Mouse (Mus musculus) liver, adult (tissue): Measurements from ENCODE around the gene Ube2e3.

Experiments used
- GATA4 ChIP-seq: IDR thresholded peaks from 2 replicates; pipeline ENCODE4 v1.6.1; 2014; ENCODE audit warnings: mild to moderate bottlenecking, low read length; ENCODE audit not compliant: insufficient replicate concordance

Gene Ube2e3

GRCm38 (mm10) chr2:78871971-78872860 lies 4.3 kb downstream of the Ube2e3 start:
- no peak for TF ChIP-seq GATA4

- TF ChIP-seq GATA4: no peak
These were observed 6.0 kb downstream of the Ube2e3 start for GRCm38 (mm10) chr2:78873946-78874345.

GRCm38 (mm10) chr2:78876002-78876401 lies 8.1 kb downstream of the Ube2e3 start:
- TF ChIP-seq GATA4: no peak

- TF ChIP-seq GATA4: no peak
These were observed 14.1 kb downstream of the Ube2e3 start for GRCm38 (mm10) chr2:78882068-78882467.

DNA sequence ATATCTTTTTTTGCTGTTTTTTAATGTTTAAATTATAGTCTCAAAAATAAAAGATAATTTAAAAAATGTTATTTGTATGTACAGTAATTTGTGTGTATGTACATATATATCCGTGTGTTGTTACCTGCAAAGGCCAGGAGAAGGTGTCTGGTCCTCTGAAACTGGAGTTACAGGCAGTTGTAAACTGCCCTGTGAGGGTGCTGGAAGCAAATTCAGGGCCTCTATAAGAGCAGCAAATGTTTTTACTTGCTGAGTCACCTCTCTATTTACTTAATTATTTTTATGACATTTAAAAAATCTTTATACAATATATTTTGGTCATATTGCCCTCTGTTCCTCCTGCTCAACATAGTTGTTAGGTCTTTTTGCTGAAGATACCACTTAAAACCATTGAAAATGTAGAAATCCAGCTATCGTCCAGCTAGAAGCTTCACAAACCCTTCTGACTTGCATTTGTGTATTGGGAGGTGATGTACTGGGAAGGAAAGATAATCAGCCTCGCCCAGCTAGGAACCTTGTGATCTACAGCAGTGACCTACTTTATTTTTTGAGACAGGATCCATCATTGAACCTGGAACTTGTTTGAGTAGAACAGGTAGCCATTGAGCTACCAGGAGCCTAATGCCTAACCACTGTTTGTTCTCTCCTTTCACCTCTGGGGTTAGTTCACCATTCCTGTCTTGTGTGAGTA lies 15.0 kb downstream of the Ube2e3 start:
- TF ChIP-seq GATA4: no peak

- no peak for TF ChIP-seq GATA4
These were observed 18.5 kb downstream of the Ube2e3 start for GRCm38 (mm10) chr2:78886446-78886845.

DNA sequence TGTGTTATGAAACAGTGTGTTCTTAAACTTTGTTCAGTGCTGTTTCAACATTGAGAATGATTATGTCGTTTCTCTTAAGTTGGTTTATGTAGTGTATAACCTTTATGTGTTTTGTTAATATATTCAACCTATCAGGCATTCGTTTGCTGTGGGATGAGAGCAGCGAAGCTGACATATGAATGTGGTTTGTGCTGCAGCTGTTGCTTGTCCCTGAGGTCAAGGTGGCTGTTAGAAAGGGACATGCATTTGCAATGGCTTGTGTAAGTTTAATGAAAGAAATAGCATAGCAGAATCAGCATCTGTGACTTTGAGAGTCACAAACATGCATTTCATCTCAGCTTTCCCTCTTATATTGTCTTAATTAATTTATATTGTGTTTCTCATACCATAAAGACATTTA lies 20.3 kb downstream of the Ube2e3 start:
- TF ChIP-seq GATA4: no peak

- TF ChIP-seq GATA4: no peak
These were observed 27.3 kb downstream of the Ube2e3 start for GRCm38 (mm10) chr2:78895216-78895615.

- no peak for TF ChIP-seq GATA4
These were observed 38.0 kb downstream of the Ube2e3 start for GRCm38 (mm10) chr2:78905916-78906315.

- no peak for TF ChIP-seq GATA4
These were observed 43.6 kb downstream of the Ube2e3 start for GRCm38 (mm10) chr2:78911516-78911915.

DNA sequence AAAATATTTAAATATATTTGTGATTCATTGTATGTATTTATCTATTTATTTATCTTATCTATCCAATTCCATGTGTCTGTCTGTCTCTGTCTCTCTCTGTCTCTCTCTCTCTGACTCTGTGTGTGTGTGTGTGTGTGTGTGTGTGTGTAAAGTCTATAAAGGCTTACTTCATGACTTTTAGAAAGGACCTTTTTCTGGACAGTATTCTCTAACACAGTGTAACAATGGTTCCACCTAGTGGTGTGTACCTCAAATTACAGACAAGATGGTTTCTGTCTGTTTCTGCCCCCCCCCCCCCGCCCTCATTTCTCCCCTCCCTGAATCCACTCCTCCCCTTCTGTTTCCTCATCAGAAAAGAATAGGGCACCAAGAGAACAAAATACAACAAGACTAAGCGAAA lies 46.9 kb downstream of the Ube2e3 start:
- no peak for TF ChIP-seq GATA4

DNA sequence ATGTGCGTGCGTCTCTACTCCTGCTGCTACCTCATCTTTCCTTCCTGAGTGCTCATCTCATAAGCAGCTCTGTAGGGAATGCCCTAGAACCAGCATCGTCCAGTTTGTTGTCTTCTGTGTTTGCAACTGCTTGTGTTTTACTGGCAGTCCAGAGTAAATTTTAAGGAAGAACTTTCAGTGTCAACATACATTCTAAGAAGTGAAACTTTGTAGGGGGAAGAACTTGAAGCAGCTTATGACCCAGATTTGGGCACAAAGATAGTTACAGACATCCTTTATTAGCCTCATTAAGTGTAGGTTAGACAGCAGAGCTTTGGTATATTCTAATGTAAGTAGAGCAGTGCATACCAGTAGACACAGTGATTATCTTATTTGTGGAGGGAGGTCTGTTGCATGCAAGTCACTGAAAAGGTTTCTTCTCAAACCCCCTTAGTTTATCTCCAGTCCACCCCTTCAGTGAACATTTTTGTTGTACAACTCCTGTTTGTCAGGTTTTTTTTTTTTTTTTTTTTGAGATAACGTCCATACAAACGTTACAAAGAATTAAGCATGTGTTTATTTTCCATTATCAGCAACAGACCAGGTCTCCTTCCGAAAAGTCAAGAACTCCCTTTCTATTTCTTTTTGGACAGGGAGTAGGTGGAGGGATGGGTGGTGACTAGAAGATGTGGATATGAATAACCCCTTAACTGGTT lies 55.2 kb downstream of the Ube2e3 start:
- TF ChIP-seq GATA4: no peak

GRCm38 (mm10) chr2:78925807-78926206 lies 57.9 kb downstream of the Ube2e3 start:
- TF ChIP-seq GATA4: no peak

DNA sequence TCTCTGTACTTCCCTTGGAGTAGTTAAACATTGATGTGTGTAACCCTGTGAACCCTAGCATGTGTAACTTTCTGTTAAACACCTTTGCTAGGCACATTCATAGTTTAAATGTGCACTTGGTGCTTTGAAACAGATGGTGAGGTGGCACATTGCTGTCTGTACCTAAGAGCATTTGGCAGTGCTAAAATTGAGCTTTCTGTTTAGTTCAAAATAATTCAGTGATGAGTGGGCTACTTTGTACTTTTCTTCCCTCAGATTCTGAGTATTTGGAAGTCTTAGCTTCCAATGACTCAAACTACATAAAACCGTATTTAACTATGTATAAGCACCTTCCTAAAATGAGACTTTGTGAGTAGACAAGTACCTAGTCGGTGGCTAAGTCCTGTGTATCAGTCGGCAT lies 59.7 kb downstream of the Ube2e3 start:
- no peak for TF ChIP-seq GATA4

- TF ChIP-seq GATA4: no peak
These were observed 60.2 kb downstream of the Ube2e3 start for GRCm38 (mm10) chr2:78928080-78928479.

- TF ChIP-seq GATA4: no peak
These were observed 63.4 kb downstream of the Ube2e3 start for GRCm38 (mm10) chr2:78931358-78931757.
